Mouse (Mus musculus): ENCODE data around the gene Rnf10. TPM values are rescaled to one million over a fixed set of nuclear protein-coding genes. Genes with fewer than 3 reads are reported as not detected.

Rnf10 gene
- polyA plus RNA-seq, 1 experiment from 2014 or later = 85.0 TPM

- ATAC-seq (ENCODE audit: low FRiP score) = no peak
- no peak overlapping the region for H3K4me2 ChIP-seq
- no peak overlapping the region for H3K9ac ChIP-seq (ENCODE audit: low read length)
Measured at GRCm38 (mm10) chr5:115267469-115268045, 5.1 kb downstream of the Rnf10 start.

GRCm38 (mm10) chr5:115266787-115267468, 5.8 kb downstream of the Rnf10 start:
- ATAC-seq (ENCODE audit: low FRiP score) (no peak), DNase-seq (ENCODE audit: low spot score, missing footprints) (no peak)
- Histone ChIP-seq H3K4me1 (ENCODE audit: control insufficient read depth, insufficient read depth, low read length) (peaks cover 20% of the 10 kb centered on the region), H3K9me3 (ENCODE audit: control insufficient read depth, low read length) (no peaks in the 10 kb centered on the region), H3K4me3 (ENCODE audit: low read depth, low read length) (no peak overlapping the region), H3K9ac (ENCODE audit: low read length) (no peak overlapping the region), H3K27me3 (ENCODE audit: control insufficient read depth, insufficient read depth, low read length) (no peaks in the 10 kb centered on the region), H3K4me2 (no peak overlapping the region), H3K27ac (ENCODE audit: low read depth, low read length) (no peak overlapping the region), H3K36me3 (ENCODE audit: control insufficient read depth, insufficient read depth, low read length) (no peaks in the 10 kb centered on the region; the same call in 1 of the 2 replicates)
- 92% methylated on average over 8 of the region's 8 CpGs for WGBS

More at GRCm38 (mm10) chr5:115267469-115268045, 5.1 kb downstream of the Rnf10 start:
- WGBS = 83% methylated on average over 3 of the region's 3 CpGs
- Histone ChIP-seq H3K36me3 (ENCODE audit: control insufficient read depth, insufficient read depth, low read length) (no peaks in the 10 kb centered on the region; the same call in 1 of the 2 replicates), H3K27me3 (ENCODE audit: control insufficient read depth, insufficient read depth, low read length) (no peaks in the 10 kb centered on the region), H3K9me3 (ENCODE audit: control insufficient read depth, low read length) (no peaks in the 10 kb centered on the region), H3K4me1 (ENCODE audit: control insufficient read depth, insufficient read depth, low read length) (peaks cover 20% of the 10 kb centered on the region), H3K4me3 (ENCODE audit: low read depth, low read length) (no peak overlapping the region), H3K27ac (ENCODE audit: low read depth, low read length) (no peak overlapping the region)
- DNase-seq (ENCODE audit: low spot score, missing footprints) = no peak

- ATAC-seq (ENCODE audit: low FRiP score) (no peak), DNase-seq (ENCODE audit: low spot score, missing footprints) (no peak)
- Histone ChIP-seq H3K4me2 (no peak overlapping the region), H3K27me3 (ENCODE audit: control insufficient read depth, insufficient read depth, low read length) (no peaks in the 10 kb centered on the region), H3K4me3 (ENCODE audit: low read depth, low read length) (no peak overlapping the region), H3K27ac (ENCODE audit: low read depth, low read length) (no peak overlapping the region), H3K36me3 (ENCODE audit: control insufficient read depth, insufficient read depth, low read length) (no peaks in the 10 kb centered on the region; the same call in 1 of the 2 replicates), H3K9me3 (ENCODE audit: control insufficient read depth, low read length) (no peaks in the 10 kb centered on the region), H3K9ac (ENCODE audit: low read length) (no peak overlapping the region), H3K4me1 (ENCODE audit: control insufficient read depth, insufficient read depth, low read length) (peaks cover 16% of the 10 kb centered on the region)
- WGBS = 91% methylated on average over 5 of the region's 5 CpGs
Measured at GRCm38 (mm10) chr5:115266340-115266739, 6.4 kb downstream of the Rnf10 start.

GRCm38 (mm10) chr5:115262502-115263291, 10.0 kb downstream of the Rnf10 start:
- no peaks in the 10 kb centered on the region for H3K27me3 ChIP-seq (ENCODE audit: control insufficient read depth, insufficient read depth, low read length)
- H3K27ac ChIP-seq (ENCODE audit: low read depth, low read length) = no peak overlapping the region
- 0 out of 2 replicates have a peak, but pooled peaks cover 2% of the 10 kb centered on the region for H3K4me1 ChIP-seq (ENCODE audit: control insufficient read depth, insufficient read depth, low read length)
- peaks cover 11% of the 10 kb centered on the region for H3K36me3 ChIP-seq (ENCODE audit: control insufficient read depth, insufficient read depth, low read length)
- H3K9me3 ChIP-seq (ENCODE audit: control insufficient read depth, low read length) = no peaks in the 10 kb centered on the region
- no peak overlapping the region for H3K4me2 ChIP-seq
- no peak overlapping the region for H3K9ac ChIP-seq (ENCODE audit: low read length)
- ATAC-seq (ENCODE audit: low FRiP score) (no peak), DNase-seq (ENCODE audit: low spot score, missing footprints) (no peak)
- H3K4me3 ChIP-seq (ENCODE audit: low read depth, low read length) = no peak overlapping the region
- 85% methylated on average over 14 of the region's 14 CpGs for WGBS

- H3K9me3 ChIP-seq (ENCODE audit: control insufficient read depth, low read length) = no peaks in the 10 kb centered on the region
- no peak overlapping the region for H3K27ac ChIP-seq (ENCODE audit: low read depth, low read length)
- no peak overlapping the region for H3K4me3 ChIP-seq (ENCODE audit: low read depth, low read length)
- DNase-seq (ENCODE audit: low spot score, missing footprints) (no peak), ATAC-seq (ENCODE audit: low FRiP score) (no peak)
- 0 out of 2 replicates have a peak, but pooled peaks cover 2% of the 10 kb centered on the region for H3K4me1 ChIP-seq (ENCODE audit: control insufficient read depth, insufficient read depth, low read length)
- H3K36me3 ChIP-seq (ENCODE audit: control insufficient read depth, insufficient read depth, low read length) = peaks cover 12% of the 10 kb centered on the region
- H3K4me2 ChIP-seq = no peak overlapping the region
- WGBS = 92% methylated on average over 1 of the region's 1 CpGs
- no peaks in the 10 kb centered on the region for H3K27me3 ChIP-seq (ENCODE audit: control insufficient read depth, insufficient read depth, low read length)
- no peak overlapping the region for H3K9ac ChIP-seq (ENCODE audit: low read length)
Measured at GRCm38 (mm10) chr5:115261880-115262279, 10.8 kb downstream of the Rnf10 start.

- Histone ChIP-seq H3K36me3 (ENCODE audit: control insufficient read depth, insufficient read depth, low read length) (peaks cover 18% of the 10 kb centered on the region), H3K27me3 (ENCODE audit: control insufficient read depth, insufficient read depth, low read length) (no peaks in the 10 kb centered on the region), H3K4me1 (ENCODE audit: control insufficient read depth, insufficient read depth, low read length) (no peaks in the 10 kb centered on the region), H3K9me3 (ENCODE audit: control insufficient read depth, low read length) (no peaks in the 10 kb centered on the region), H3K27ac (ENCODE audit: low read depth, low read length) (no peak overlapping the region), H3K4me2 (no peak overlapping the region), H3K9ac (ENCODE audit: low read length) (no peak overlapping the region), H3K4me3 (ENCODE audit: low read depth, low read length) (no peak overlapping the region)
- WGBS = 89% methylated on average over 8 of the region's 8 CpGs
- DNase-seq (ENCODE audit: low spot score, missing footprints) = no peak
- ATAC-seq (ENCODE audit: low FRiP score) = no peak
Measured at GRCm38 (mm10) chr5:115261141-115261540, 11.6 kb downstream of the Rnf10 start.

GRCm38 (mm10) chr5:115260356-115260755, 12.3 kb downstream of the Rnf10 start:
- no peak overlapping the region for H3K27ac ChIP-seq (ENCODE audit: low read depth, low read length)
- peaks cover 25% of the 10 kb centered on the region for H3K36me3 ChIP-seq (ENCODE audit: control insufficient read depth, insufficient read depth, low read length)
- ATAC-seq (ENCODE audit: low FRiP score) (no peak), DNase-seq (ENCODE audit: low spot score, missing footprints) (no peak)
- H3K4me2 ChIP-seq = no peak overlapping the region
- H3K4me1 ChIP-seq (ENCODE audit: control insufficient read depth, insufficient read depth, low read length) = no peaks in the 10 kb centered on the region
- H3K4me3 ChIP-seq (ENCODE audit: low read depth, low read length) = no peak overlapping the region
- WGBS = 91% methylated on average over 6 of the region's 6 CpGs
- H3K27me3 ChIP-seq (ENCODE audit: control insufficient read depth, insufficient read depth, low read length) = no peaks in the 10 kb centered on the region
- H3K9ac ChIP-seq (ENCODE audit: low read length) = no peak overlapping the region
- H3K9me3 ChIP-seq (ENCODE audit: control insufficient read depth, low read length) = no peaks in the 10 kb centered on the region

GRCm38 (mm10) chr5:115256909-115257546, 15.7 kb downstream of the Rnf10 start:
- no peak overlapping the region for H3K4me3 ChIP-seq (ENCODE audit: low read depth, low read length)
- WGBS = 92% methylated on average over 10 of the region's 10 CpGs
- no peaks in the 10 kb centered on the region for H3K9me3 ChIP-seq (ENCODE audit: control insufficient read depth, low read length)
- no peak overlapping the region for H3K27ac ChIP-seq (ENCODE audit: low read depth, low read length)
- no peak overlapping the region for H3K9ac ChIP-seq (ENCODE audit: low read length)
- DNase-seq (ENCODE audit: low spot score, missing footprints) = no peak
- H3K4me2 ChIP-seq = no peak overlapping the region
- H3K27me3 ChIP-seq (ENCODE audit: control insufficient read depth, insufficient read depth, low read length) = no peaks in the 10 kb centered on the region
- H3K36me3 ChIP-seq (ENCODE audit: control insufficient read depth, insufficient read depth, low read length) = peaks cover 28% of the 10 kb centered on the region
- H3K4me1 ChIP-seq (ENCODE audit: control insufficient read depth, insufficient read depth, low read length) = no peaks in the 10 kb centered on the region
- no peak for ATAC-seq (ENCODE audit: low FRiP score)

All from midbrain, embryonic 11.5 days (tissue).